Mouse (Mus musculus): ENCODE measurements around the gene Olfr1197.

Gene Olfr1197
- long read RNA-seq, experiment 1 = 0 reads
- long read RNA-seq, experiment 2 = 0 reads

GRCm38 (mm10) chr2:88732266-88732665 is at the start of gene Olfr1197:
TSS of gene Olfr1197 (minus strand) at chr2:88732366.
- intact Hi-C loops (cut with DNase I) = no loop called here

GRCm38 (mm10) chr2:88770388-88770787 is 38.2 kb upstream of the Olfr1197 start, which contains the start of gene Olfr1200:
TSS of gene Olfr1200 (minus strand) at chr2:88770488.
- intact Hi-C loops (cut with DNase I) = no loop called here

- intact Hi-C loops (cut with DNase I) = no loop called here
Measured at GRCm38 (mm10) chr2:88760369-88760768, 28.2 kb upstream of the Olfr1197 start, which contains the start of gene Olfr1199. TSS of gene Olfr1199 (minus strand) at chr2:88760469.

- intact Hi-C loops (cut with DNase I) = no loop called here
Measured at GRCm38 (mm10) chr2:88751270-88751669, 19.1 kb upstream of the Olfr1197 start, which contains the start of gene Olfr1198. TSS of gene Olfr1198 (minus strand) at chr2:88751370.

- intact Hi-C loops (cut with DNase I) = no loop called here
Measured at GRCm38 (mm10) chr2:88743379-88743778, 11.2 kb upstream of the Olfr1197 start.

- intact Hi-C loops (cut with DNase I) = no loop called here
Measured at GRCm38 (mm10) chr2:88704497-88704896, 27.7 kb downstream of the Olfr1197 start, which contains the start of gene Olfr1196. TSS of gene Olfr1196 (minus strand) at chr2:88704597.

- intact Hi-C loops (cut with DNase I) = no loop called here
Measured at GRCm38 (mm10) chr2:88689087-88689486, 43.1 kb downstream of the Olfr1197 start, which contains the start of gene Olfr1195. TSS of gene Olfr1195 (minus strand) at chr2:88689187.
